Mouse (Mus musculus): ENCODE measurements around the gene Inf2. TPM values are rescaled to one million over a fixed set of nuclear protein-coding genes. Genes with fewer than 3 reads are reported as not detected.

Inf2 gene
- polyA plus RNA-seq, 1 experiment, result 33.6 TPM

GRCm38 (mm10) chr12:112660576-112661326, 72.2 kb downstream of the Inf2 start:
- Histone ChIP-seq H3K4me3 (replicated peaks; ENCODE audit: extremely low read depth, low read depth, low read length) (no peak overlapping the region), H3K4me1 (ENCODE audit: control insufficient read depth, insufficient read depth, low read length) (peaks cover 15% of the 10 kb centered on the region)
- DNase-seq, result no peak
- WGBS, result 43% methylated on average over 5 of the region's 5 CpGs
- TF ChIP-seq POLR2A (IDR thresholded peaks at IDR 0.05; ENCODE audit: borderline replicate concordance, extremely low read depth, low read depth, low read length), result no peak
- no peak for TF ChIP-seq CTCF (IDR thresholded peaks at IDR 0.05; ENCODE audit: insufficient read depth, low read length)

- Histone ChIP-seq H3K4me3 (replicated peaks; ENCODE audit: extremely low read depth, low read depth, low read length) (no peak overlapping the region), H3K4me1 (ENCODE audit: control insufficient read depth, insufficient read depth, low read length) (peaks cover 17% of the 10 kb centered on the region)
- TF ChIP-seq POLR2A (IDR thresholded peaks at IDR 0.05; ENCODE audit: borderline replicate concordance, extremely low read depth, low read depth, low read length) (no peak), CTCF (IDR thresholded peaks at IDR 0.05; ENCODE audit: insufficient read depth, low read length) (no peak)
- no peak for DNase-seq
- 69% methylated on average over 3 of the region's 3 CpGs for WGBS
Measured at GRCm38 (mm10) chr12:112661327-112661605, 72.7 kb downstream of the Inf2 start.

GRCm38 (mm10) chr12:112661851-112662250, 73.3 kb downstream of the Inf2 start:
- WGBS, result 67% methylated on average over 9 of the region's 9 CpGs
- no peak for TF ChIP-seq CTCF (IDR thresholded peaks at IDR 0.05; ENCODE audit: insufficient read depth, low read length)
- no peak for TF ChIP-seq POLR2A (IDR thresholded peaks at IDR 0.05; ENCODE audit: borderline replicate concordance, extremely low read depth, low read depth, low read length)
- DNase-seq, result no peak
- Histone ChIP-seq H3K4me3 (replicated peaks; ENCODE audit: extremely low read depth, low read depth, low read length) (no peak overlapping the region), H3K4me1 (ENCODE audit: control insufficient read depth, insufficient read depth, low read length) (peaks cover 19% of the 10 kb centered on the region)

- TF ChIP-seq CTCF (IDR thresholded peaks at IDR 0.05; ENCODE audit: insufficient read depth, low read length), result no peak
- no peak for TF ChIP-seq POLR2A (IDR thresholded peaks at IDR 0.05; ENCODE audit: borderline replicate concordance, extremely low read depth, low read depth, low read length)
- Histone ChIP-seq H3K4me1 (ENCODE audit: control insufficient read depth, insufficient read depth, low read length) (peaks cover 27% of the 10 kb centered on the region), H3K4me3 (replicated peaks; ENCODE audit: extremely low read depth, low read depth, low read length) (no peak overlapping the region)
- no peak for DNase-seq
- WGBS, result 78% methylated on average over 11 of the region's 11 CpGs
Measured at GRCm38 (mm10) chr12:112663303-112663702, 74.7 kb downstream of the Inf2 start.

- TF ChIP-seq POLR2A (IDR thresholded peaks at IDR 0.05; ENCODE audit: borderline replicate concordance, extremely low read depth, low read depth, low read length) (no peak), CTCF (IDR thresholded peaks at IDR 0.05; ENCODE audit: insufficient read depth, low read length) (no peak)
- DNase-seq, result no peak
- Histone ChIP-seq H3K4me3 (replicated peaks; ENCODE audit: extremely low read depth, low read depth, low read length) (no peak overlapping the region), H3K4me1 (ENCODE audit: control insufficient read depth, insufficient read depth, low read length) (peaks cover 31% of the 10 kb centered on the region)
- WGBS, result 79% methylated on average over 12 of the region's 12 CpGs
Measured at GRCm38 (mm10) chr12:112663716-112664115, 75.1 kb downstream of the Inf2 start.

- DNase-seq, result no peak
- TF ChIP-seq POLR2A (IDR thresholded peaks at IDR 0.05; ENCODE audit: borderline replicate concordance, extremely low read depth, low read depth, low read length) (no peak), CTCF (IDR thresholded peaks at IDR 0.05; ENCODE audit: insufficient read depth, low read length) (0 out of 2 replicates have a peak, but pooled peaks have one; percentile 2)
- 50% methylated on average over 2 of the region's 2 CpGs for WGBS
- Histone ChIP-seq H3K4me1 (ENCODE audit: control insufficient read depth, insufficient read depth, low read length) (peaks cover 34% of the 10 kb centered on the region), H3K4me3 (replicated peaks; ENCODE audit: extremely low read depth, low read depth, low read length) (no peak overlapping the region)
Measured at GRCm38 (mm10) chr12:112664124-112664523, 75.5 kb downstream of the Inf2 start.

GRCm38 (mm10) chr12:112664656-112665055, 76.1 kb downstream of the Inf2 start:
- DNase-seq, result no peak
- WGBS, result 50% methylated on average over 5 of the region's 5 CpGs
- TF ChIP-seq CTCF (IDR thresholded peaks at IDR 0.05; ENCODE audit: insufficient read depth, low read length) (no peak), POLR2A (IDR thresholded peaks at IDR 0.05; ENCODE audit: borderline replicate concordance, extremely low read depth, low read depth, low read length) (no peak)
- H3K4me1 ChIP-seq (ENCODE audit: control insufficient read depth, insufficient read depth, low read length), result peaks cover 34% of the 10 kb centered on the region
- H3K4me3 ChIP-seq (replicated peaks; ENCODE audit: extremely low read depth, low read depth, low read length), result no peak overlapping the region

Other genes starting within 250 kb of the Inf2 start
- 9.5 and 11.6 TPM in 2 replicates for gene A530016L24Rik, start 99.3 kb upstream of the Inf2 start, polyA plus RNA-seq (2012; rRNA removed)
- 0.09 TPM in 1 of 2 replicates, not detected in the other for gene Tmem179, start 72.0 kb upstream of the Inf2 start, polyA plus RNA-seq (2012; rRNA removed)
- gene Adssl1, start 31.3 kb downstream of the Inf2 start, polyA plus RNA-seq (2012; rRNA removed), result 33.3 and 39.0 TPM in 2 replicates
- gene Siva1, start 55.9 kb downstream of the Inf2 start, polyA plus RNA-seq (2012; rRNA removed), result 58.6 and 66.5 TPM in 2 replicates
- gene Akt1, start 86.1 kb downstream of the Inf2 start, polyA plus RNA-seq (2012; rRNA removed), result 166 and 187 TPM in 2 replicates
- 40.9 and 51.2 TPM in 2 replicates for gene Zbtb42, start 90.0 kb downstream of the Inf2 start, polyA plus RNA-seq (2012; rRNA removed)
- 68.2 and 73.2 TPM in 2 replicates for gene Cep170b, start 131.7 kb downstream of the Inf2 start, polyA plus RNA-seq (2012; rRNA removed)
- 78.2 and 90.1 TPM in 2 replicates for gene Pld4, start 171.9 kb downstream of the Inf2 start, polyA plus RNA-seq (2012; rRNA removed)
- gene Ahnak2, start 213.9 kb downstream of the Inf2 start, polyA plus RNA-seq (2012; rRNA removed), result 9.3 and 13.3 TPM in 2 replicates
- 9.4 and 10.0 TPM in 2 replicates for gene Clba1, start 220.2 kb downstream of the Inf2 start, polyA plus RNA-seq (2012; rRNA removed)
- 17.0 and 21.4 TPM in 2 replicates for gene Cdca4, start 240.6 kb downstream of the Inf2 start, polyA plus RNA-seq (2012; rRNA removed)

Data from lung, adult 2 months (tissue).